Mouse (Mus musculus) thymus, postnatal 0 days (tissue): Measurements from ENCODE around the gene Zcchc3. TPM values are rescaled to one million over a fixed set of nuclear protein-coding genes. Genes with fewer than 3 reads are reported as not detected.
A peak's percentile ranks its signal among the peaks of the same experiment; 100 is the strongest.

Source experiments
- DNase-seq: peaks from one replicate; pipeline ENCODE4 v3.0.0-alpha.2; 2015; ENCODE audit warnings: low spot score
- polyA plus RNA-seq: library from polyadenylated mRNA; unstranded; fragments of >200 nt; fragmentation: Nextera tagmentation; extraction: Ambion mirVana; gene quantifications from 2 replicates; pipeline ENCODE4 v1.2.1, GENCODE M21; 2015

Gene Zcchc3
- polyA plus RNA-seq, 1 experiment from 2014 or later, result 7.2 TPM

DNA sequence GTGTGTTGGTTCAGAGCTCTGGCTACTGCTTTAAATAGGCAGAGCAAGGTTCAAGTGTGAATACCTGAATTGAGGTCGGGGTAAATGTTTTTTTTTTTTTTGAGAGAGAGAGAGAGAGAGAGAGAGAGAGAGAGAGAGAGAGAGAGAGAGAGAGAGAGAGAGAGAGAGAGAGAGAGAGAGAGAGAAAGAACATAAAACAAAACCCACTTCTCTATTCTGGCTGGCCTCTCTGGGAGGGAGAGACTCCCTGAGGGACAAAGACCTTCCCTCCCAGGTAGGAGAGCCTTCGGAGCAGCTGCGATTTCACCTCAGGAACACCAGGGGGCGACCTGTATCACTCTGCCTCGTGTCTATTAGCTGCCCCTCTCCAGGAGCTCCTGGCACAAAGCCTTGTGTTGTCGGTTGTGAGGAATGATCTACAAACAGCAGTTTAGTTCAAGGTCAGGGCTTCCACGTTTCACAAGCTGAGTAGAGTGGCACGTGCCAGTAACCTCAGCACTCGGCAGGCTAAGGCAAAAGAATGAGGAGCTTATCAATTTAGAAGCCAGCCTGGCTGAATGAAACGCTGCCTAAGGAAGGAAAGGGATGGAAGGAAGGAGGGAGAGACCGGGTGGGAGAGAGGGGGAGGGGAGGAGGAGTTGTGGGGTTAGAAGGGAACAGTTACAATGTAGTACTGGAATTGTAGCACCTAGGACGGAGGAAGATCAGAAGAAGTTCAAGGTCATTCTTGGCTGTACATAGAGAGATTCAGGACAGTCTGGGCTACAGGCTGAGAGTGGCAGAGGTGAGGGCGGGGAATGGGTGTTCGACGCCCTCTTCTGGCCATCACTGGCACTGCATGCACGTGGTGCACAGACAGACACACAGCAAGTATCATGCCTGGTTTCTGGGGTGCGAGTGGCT is 51.3 kb downstream of the Zcchc3 start:
- peak; percentile 72 for DNase-seq

Other genes starting within 250 kb of the Zcchc3 start
- gene Csnk2a1, start 188.2 kb downstream of the Zcchc3 start, polyA plus RNA-seq, result 105 and 120 TPM in 2 replicates
- 28.5 and 31.1 TPM in 2 replicates for gene Tbc1d20, start 121.2 kb downstream of the Zcchc3 start, polyA plus RNA-seq
- 131 and 138 TPM in 2 replicates for gene Rbck1, start 82.4 kb downstream of the Zcchc3 start, polyA plus RNA-seq
- gene Trib3, start 71.0 kb downstream of the Zcchc3 start, polyA plus RNA-seq, result 1.4 and 1.6 TPM in 2 replicates
- not detected in 2 replicates for gene Nrsn2, start 38.4 kb downstream of the Zcchc3 start, polyA plus RNA-seq
- gene Sox12, start 17.0 kb downstream of the Zcchc3 start, polyA plus RNA-seq, result 0.91 and 1.2 TPM in 2 replicates
- gene 6820408C15Rik, start 560 bp upstream of the Zcchc3 start, polyA plus RNA-seq, result 0.51 and 0.64 TPM in 2 replicates
- 0.23 and 0.28 TPM in 2 replicates for gene Defb23, start 49.6 kb upstream of the Zcchc3 start, polyA plus RNA-seq
- not detected in 2 replicates for gene Defb20, start 62.0 kb upstream of the Zcchc3 start, polyA plus RNA-seq
- not detected in 2 replicates for gene Defb22, start 75.1 kb upstream of the Zcchc3 start, polyA plus RNA-seq
- gene Defb26, start 96.7 kb upstream of the Zcchc3 start, polyA plus RNA-seq, result 0.24 TPM in 1 of 2 replicates, not detected in the other
- gene Defb28, start 103.2 kb upstream of the Zcchc3 start, polyA plus RNA-seq, result not detected in 2 replicates
- not detected in 2 replicates for gene Defb29, start 125.1 kb upstream of the Zcchc3 start, polyA plus RNA-seq
- 3.0 TPM in 1 of 2 replicates, not detected in the other for gene Gm17416, start 154.3 kb upstream of the Zcchc3 start, polyA plus RNA-seq
- gene Defb21, start 157.7 kb upstream of the Zcchc3 start, polyA plus RNA-seq, result not detected in 2 replicates
- 1.3 and 2.2 TPM in 2 replicates for gene Defb19, start 165.3 kb upstream of the Zcchc3 start, polyA plus RNA-seq
- 0.53 TPM in 1 of 2 replicates, not detected in the other for gene Defb45, start 184.4 kb upstream of the Zcchc3 start, polyA plus RNA-seq
- not detected in 2 replicates for gene Defb36, start 189.3 kb upstream of the Zcchc3 start, polyA plus RNA-seq
- 1.6 and 2.1 TPM in 2 replicates for gene Defb25, start 208.0 kb upstream of the Zcchc3 start, polyA plus RNA-seq
- 2.2 and 3.2 TPM in 2 replicates for gene Rem1, start 211.9 kb upstream of the Zcchc3 start, polyA plus RNA-seq